Mouse (Mus musculus) embryonic facial prominence, embryonic 11.5 days (tissue): Measurements from ENCODE around the gene Elf5. TPM values are rescaled to one million over a fixed set of nuclear protein-coding genes. Genes with fewer than 3 reads are reported as not detected.

ENCODE experiments used
- ATAC-seq: fragments of 200-750 bp; cut with Nextera tagmentation; replicated peaks from 2 replicates; pipeline ENCODE4 v1.8.0; 2017; ENCODE audit warnings: low read depth; ENCODE audit not compliant: insufficient number of reproducible peaks, low FRiP score, low TSS enrichment
- DNase-seq: peaks from one replicate; pipeline ENCODE4 v3.0.0-alpha.2; 2015; ENCODE audit warnings: low spot score
- H3K27ac ChIP-seq: fragments of 300-500 bp; sonication (generic); replicated peaks from 2 replicates; pipeline ENCODE4 v1.5.1; 2014; ENCODE audit warnings: mild to moderate bottlenecking, low read depth, low read length, control low read depth
- H3K27me3 ChIP-seq: fragments of 300-500 bp; sonication (generic); 2 replicates; pipeline ENCODE4 v1.6.1; 2014; ENCODE audit warnings: mild to moderate bottlenecking, low read length, moderate library complexity, mixed read lengths; ENCODE audit not compliant: control insufficient read depth, insufficient read depth
- H3K36me3 ChIP-seq: fragments of 300-500 bp; sonication (generic); replicated peaks from 2 replicates; pipeline ENCODE4 v1.6.1; 2014; ENCODE audit warnings: low read depth, mild to moderate bottlenecking, low read length, moderate library complexity, mixed read lengths; ENCODE audit not compliant: control insufficient read depth, insufficient read depth
- H3K4me1 ChIP-seq: fragments of 300-500 bp; sonication (generic); 2 replicates; pipeline ENCODE4 v1.6.1; 2014; ENCODE audit warnings: low read length, mixed read lengths; ENCODE audit not compliant: control insufficient read depth, insufficient read depth
- H3K4me2 ChIP-seq: fragments of 300-500 bp; sonication (generic); 2 replicates; pipeline ENCODE4 v1.6.1; 2014; ENCODE audit warnings: low read depth, mild to moderate bottlenecking, control low read depth, low read length, moderate library complexity
- H3K4me3 ChIP-seq: fragments of 300-500 bp; sonication (generic); 2 replicates; pipeline ENCODE4 v1.5.1; 2014; ENCODE audit warnings: low read depth, low read length, control low read depth
- H3K9ac ChIP-seq: fragments of 300-500 bp; sonication (generic); replicated peaks from 2 replicates; pipeline ENCODE4 v1.6.1; 2014; ENCODE audit warnings: mild to moderate bottlenecking, control low read depth, low read length
- H3K9me3 ChIP-seq: fragments of 300-500 bp; sonication (generic); replicated peaks from 2 replicates; pipeline ENCODE4 v1.6.1; 2016; ENCODE audit warnings: mild to moderate bottlenecking, low read length, inconsistent platforms, mixed read lengths; ENCODE audit not compliant: control insufficient read depth
- WGBS: fragments of 180-500 bp; shearing (Covaris S2); extraction: QIAGEN DNeasy Blood & Tissue Kit; methylation state at CpG from one replicate; pipeline ENCODE4 v1.1.7; 2014; 5-methylcytosine and 5-hydroxymethylcytosine counted together
- polyA plus RNA-seq: library from polyadenylated mRNA; unstranded; fragments of >200 nt; fragmentation: Nextera tagmentation; extraction: Ambion mirVana; gene quantifications from 2 replicates; pipeline ENCODE4 v1.2.1, GENCODE M21; 2014

Gene Elf5
- polyA plus RNA-seq, 1 experiment from 2014 or later, result 0.50 TPM

DNA sequence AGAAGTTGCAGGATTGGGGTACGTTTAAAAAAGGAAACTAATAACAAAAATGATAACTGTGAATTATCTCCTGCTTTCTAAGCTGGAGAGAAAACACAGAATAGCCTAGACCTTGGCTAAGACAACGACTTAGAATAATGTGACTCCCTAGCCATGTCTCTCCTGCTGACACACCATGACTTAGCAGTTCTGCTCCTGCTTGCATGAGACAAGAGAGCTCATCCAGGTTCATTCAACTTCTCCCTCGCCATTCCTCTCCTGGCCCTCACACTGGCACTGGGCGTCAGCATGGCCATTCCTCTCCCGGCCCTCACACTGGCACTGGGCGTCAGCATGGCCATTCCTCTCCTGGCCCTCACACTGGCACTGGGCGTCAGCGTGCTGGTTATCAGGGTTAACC is 68.8 kb downstream of the Elf5 start:
- 88% methylated on average over 8 of the region's 8 CpGs for WGBS
- Histone ChIP-seq H3K9me3 (no peaks in the 10 kb centered on the region), H3K4me3 (no peak overlapping the region), H3K4me1 (no peaks in the 10 kb centered on the region), H3K27ac (no peak overlapping the region), H3K36me3 (no peaks in the 10 kb centered on the region), H3K27me3 (no peaks in the 10 kb centered on the region), H3K4me2 (no peak overlapping the region), H3K9ac (no peak overlapping the region)
- no peak for ATAC-seq
- no peak for DNase-seq

DNA sequence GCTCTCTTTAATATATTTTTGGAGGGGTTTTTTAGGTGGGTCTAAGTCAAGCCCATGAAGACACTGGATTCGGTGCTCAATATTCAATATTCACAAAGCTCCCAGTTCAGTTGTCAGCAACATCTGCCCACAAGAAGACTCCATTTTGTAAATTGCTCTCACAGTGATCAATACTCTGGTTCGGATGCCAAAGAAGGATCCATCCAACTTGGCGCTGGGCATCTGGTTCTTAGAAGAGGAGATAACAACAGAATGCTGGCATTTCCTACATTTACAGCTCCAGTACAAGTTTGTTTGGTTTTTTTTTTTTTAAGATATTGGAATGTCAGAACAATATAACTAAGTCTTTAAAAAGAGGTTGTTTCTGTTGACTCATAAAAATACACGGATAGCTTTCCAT is 69.4 kb downstream of the Elf5 start:
- Histone ChIP-seq H3K9me3 (no peaks in the 10 kb centered on the region), H3K27ac (no peak overlapping the region), H3K4me3 (no peak overlapping the region), H3K9ac (no peak overlapping the region), H3K27me3 (no peaks in the 10 kb centered on the region), H3K4me1 (no peaks in the 10 kb centered on the region), H3K36me3 (no peaks in the 10 kb centered on the region), H3K4me2 (no peak overlapping the region)
- WGBS, result 96% methylated on average over 4 of the region's 4 CpGs
- ATAC-seq (no peak), DNase-seq (no peak)

DNA sequence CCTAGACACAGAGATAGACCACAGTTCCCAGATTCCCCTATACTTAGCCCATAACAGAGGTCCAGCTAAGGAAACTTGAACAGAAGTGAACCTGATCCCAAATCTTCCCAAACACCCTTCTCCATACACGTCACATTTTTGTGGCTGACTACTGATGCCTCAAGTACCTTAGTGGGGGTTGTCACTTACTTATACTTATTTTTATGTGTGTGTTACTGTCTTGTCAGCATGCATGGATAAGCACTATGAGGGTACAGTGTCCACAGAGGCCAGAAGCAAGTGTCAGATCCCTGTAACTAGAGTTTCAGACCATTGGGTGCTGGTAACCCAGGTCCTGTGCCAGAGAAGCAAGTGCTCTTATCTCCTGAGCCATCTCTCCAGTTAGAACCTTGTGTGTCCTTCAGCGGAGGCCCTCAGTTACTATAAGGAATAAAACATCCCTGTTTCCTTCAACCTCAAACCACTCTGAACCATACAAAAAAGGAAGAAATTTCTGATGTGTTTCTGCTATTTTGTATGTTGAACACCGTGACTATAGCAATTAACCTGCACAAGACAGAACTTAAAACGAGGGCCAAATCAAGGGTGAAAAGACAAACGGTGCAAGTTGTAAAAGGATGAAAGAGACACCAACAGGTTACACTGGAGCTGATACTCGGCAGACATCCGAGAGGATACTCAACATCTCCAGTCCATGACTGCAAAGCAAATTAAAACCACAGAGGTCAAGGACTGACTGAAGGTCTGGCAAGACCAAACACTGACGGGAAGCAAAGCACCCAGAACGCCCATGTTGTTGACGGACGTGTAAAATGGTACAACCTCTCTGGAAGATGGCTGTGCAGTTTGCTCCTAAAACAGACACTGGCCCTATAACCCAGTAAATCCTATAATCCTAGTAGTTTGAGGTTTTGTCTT is 70.1 kb downstream of the Elf5 start:
- H3K9ac ChIP-seq, result no peak overlapping the region
- H3K27me3 ChIP-seq, result no peaks in the 10 kb centered on the region
- H3K36me3 ChIP-seq, result no peaks in the 10 kb centered on the region
- H3K4me2 ChIP-seq, result no peak overlapping the region
- 85% methylated on average over 11 of the region's 11 CpGs for WGBS
- H3K4me1 ChIP-seq, result no peaks in the 10 kb centered on the region
- H3K27ac ChIP-seq, result no peak overlapping the region
- ATAC-seq (no peak), DNase-seq (no peak)
- no peak overlapping the region for H3K4me3 ChIP-seq
- H3K9me3 ChIP-seq, result no peaks in the 10 kb centered on the region

DNA sequence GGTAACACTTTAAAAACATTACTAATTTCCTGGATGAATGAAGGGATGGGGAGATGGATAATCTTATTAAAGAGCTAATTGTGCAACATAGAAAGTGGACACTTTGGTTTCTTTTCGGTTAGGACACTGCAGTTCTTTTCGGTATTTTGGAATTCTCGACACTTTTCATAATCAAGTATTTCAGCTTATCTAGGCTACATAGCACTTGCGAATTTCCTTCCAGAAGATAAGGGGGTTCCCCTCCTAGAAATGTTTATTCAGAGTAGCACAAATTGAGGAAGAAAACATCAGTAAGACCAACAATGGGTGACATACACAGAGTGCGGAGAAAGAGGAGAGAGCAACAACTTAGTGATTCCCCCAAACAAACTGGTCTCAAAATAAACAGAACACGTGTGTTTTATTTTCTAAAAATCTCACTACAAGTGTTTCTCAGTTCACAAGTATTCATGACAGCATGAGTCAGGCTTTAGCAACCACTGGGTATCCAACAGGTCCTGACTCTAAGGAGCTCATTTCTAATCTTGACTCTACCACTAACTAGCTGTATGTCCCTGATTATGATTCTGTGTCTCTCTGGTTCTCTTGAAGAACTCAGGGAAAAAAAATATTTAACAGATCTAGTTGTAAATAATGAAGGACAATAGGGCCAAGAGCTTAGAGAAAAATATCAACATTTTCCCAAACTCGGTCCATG is 71.9 kb downstream of the Elf5 start:
- Histone ChIP-seq H3K36me3 (no peaks in the 10 kb centered on the region), H3K27ac (no peak overlapping the region), H3K9ac (no peak overlapping the region), H3K4me2 (peak overlapping the region; percentile 67; the same call in 1 of the 2 replicates), H3K9me3 (no peaks in the 10 kb centered on the region), H3K27me3 (no peaks in the 10 kb centered on the region), H3K4me1 (no peaks in the 10 kb centered on the region), H3K4me3 (no peak overlapping the region; the same call in 1 of the 2 replicates)
- DNase-seq, result no peak
- ATAC-seq, result no peak
- whole genome bisulfite sequencing, result 85% methylated on average over 7 of the region's 7 CpGs

DNA sequence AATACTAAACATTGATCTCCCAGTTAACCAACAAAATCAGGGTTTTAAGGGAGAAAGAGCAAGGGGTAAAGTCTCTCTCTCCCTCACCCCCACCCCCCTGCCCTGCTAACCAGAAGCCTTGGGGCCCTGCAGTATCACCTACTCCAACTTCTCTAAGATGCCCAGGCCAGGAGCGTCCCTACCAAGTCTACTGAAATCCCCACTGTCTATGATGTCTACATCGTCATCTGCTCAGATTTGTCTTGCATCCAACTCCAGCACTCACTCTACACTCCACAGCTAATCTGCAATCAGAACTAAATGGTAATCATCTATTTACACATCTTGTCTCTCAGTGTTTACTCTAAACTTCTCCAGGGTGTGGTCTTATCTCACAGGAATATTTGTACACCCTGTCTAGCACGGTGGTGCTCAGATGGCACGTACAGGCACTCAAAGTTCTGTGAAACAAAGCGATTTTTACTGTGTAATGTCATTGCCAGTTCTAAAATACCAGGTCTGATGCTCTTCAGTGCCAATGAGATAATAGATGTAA is 72.6 kb downstream of the Elf5 start:
- 36% methylated on average over 5 of the region's 5 CpGs for WGBS
- no peaks in the 10 kb centered on the region for H3K4me1 ChIP-seq
- peak overlapping the region; percentile 67 for H3K4me2 ChIP-seq
- H3K36me3 ChIP-seq, result no peaks in the 10 kb centered on the region
- DNase-seq (no peak), ATAC-seq (no peak)
- H3K4me3 ChIP-seq, result peak overlapping the region; percentile 81
- no peaks in the 10 kb centered on the region for H3K9me3 ChIP-seq
- no peaks in the 10 kb centered on the region for H3K27me3 ChIP-seq
- peak overlapping the region; percentile 91 for H3K9ac ChIP-seq
- H3K27ac ChIP-seq, result peak overlapping the region; percentile 88; the same call in 1 of the 2 replicates

DNA sequence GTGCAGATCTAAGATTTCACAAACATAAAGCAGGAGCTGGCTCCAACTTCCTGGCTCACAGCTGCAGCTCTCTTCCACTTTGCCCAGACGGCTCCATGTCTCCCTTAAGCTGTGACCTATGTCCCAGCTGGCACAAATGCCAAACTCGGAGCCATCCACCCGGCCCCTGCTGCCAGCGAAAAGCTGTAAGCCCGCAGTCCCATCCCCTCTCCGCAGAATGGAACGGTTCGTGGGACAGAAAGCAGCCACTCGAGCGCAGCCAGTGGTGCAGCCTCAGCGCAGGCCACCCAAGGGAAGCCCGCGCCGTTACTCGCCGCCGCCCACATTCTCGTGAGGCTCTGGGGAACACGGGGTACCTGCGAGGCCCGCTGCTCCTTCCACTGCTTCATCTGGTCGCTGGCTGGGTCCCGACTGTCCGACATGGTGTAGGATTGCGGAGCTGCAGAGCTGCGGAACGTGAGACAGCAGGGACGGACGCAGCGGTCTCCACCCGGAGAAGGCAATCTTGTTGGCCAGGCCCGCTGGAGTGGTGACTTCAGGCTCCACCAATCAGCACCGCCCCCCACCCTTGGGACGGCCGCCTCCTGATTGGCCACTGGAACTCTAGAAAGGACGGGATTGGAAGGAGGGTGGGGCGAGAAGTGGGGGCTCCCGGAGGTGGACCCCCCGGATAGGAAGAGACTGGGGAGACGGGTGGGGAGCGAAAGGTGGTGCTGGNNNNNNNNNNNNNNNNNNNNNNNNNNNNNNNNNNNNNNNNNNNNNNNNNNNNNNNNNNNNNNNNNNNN is 73.3 kb downstream of the Elf5 start, which contains the start of gene Cat:
Gene Cat, minus strand, starts transcription at position 544 of the 785 bp plus-strand sequence.
- peak; percentile 99 for ATAC-seq
- DNase-seq, result peak; percentile 96
- H3K9me3 ChIP-seq, result no peaks in the 10 kb centered on the region
- WGBS, result under 1% methylated on average over 40 of the region's 41 CpGs
- H3K4me3 ChIP-seq, result peak within 1 kb of the TSS; percentile 81
- no peaks in the 10 kb centered on the region for H3K27me3 ChIP-seq
- H3K27ac ChIP-seq, result peak within 1 kb of the TSS; percentile 88
- H3K9ac ChIP-seq, result peak within 1 kb of the TSS; percentile 91
- H3K36me3 ChIP-seq, result no peaks in the 10 kb centered on the region
- H3K4me1 ChIP-seq, result no peaks in the 10 kb centered on the region
- peak within 1 kb of the TSS; percentile 67 for H3K4me2 ChIP-seq

DNA sequence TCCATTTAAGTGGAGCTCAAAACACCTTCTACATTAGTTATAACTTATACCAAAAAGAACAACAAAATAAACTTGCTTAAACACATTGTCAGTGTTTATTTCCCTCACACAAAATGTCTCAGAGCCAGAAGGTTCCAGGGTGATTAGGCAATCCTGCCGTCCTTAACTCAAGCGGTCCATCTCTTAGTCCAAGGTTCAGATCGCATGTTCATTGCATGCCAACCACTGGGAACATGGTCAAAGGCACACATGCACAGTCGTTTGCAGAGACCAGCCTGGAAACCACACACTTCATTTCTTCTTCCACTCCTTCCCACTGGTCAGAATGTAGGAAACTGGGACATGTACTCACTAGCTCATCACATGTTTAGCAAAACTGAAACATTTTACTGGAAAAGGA is 81.0 kb downstream of the Elf5 start:
- 87% methylated on average over 4 of the region's 4 CpGs for WGBS
- Histone ChIP-seq H3K36me3 (no peaks in the 10 kb centered on the region), H3K4me3 (no peak overlapping the region), H3K27me3 (no peaks in the 10 kb centered on the region), H3K4me2 (no peak overlapping the region), H3K9me3 (no peaks in the 10 kb centered on the region), H3K27ac (no peak overlapping the region), H3K4me1 (no peaks in the 10 kb centered on the region), H3K9ac (no peak overlapping the region)
- no peak for DNase-seq
- ATAC-seq, result no peak
